Mouse (Mus musculus): ENCODE data around the gene Ak2. TPM values are rescaled to one million over a fixed set of nuclear protein-coding genes. Genes with fewer than 3 reads are reported as not detected.
A peak's percentile ranks its signal among the peaks of the same experiment; 100 is the strongest.

Gene Ak2
- polyA plus RNA-seq, 1 experiment from 2014 or later, result 108 TPM

DNA sequence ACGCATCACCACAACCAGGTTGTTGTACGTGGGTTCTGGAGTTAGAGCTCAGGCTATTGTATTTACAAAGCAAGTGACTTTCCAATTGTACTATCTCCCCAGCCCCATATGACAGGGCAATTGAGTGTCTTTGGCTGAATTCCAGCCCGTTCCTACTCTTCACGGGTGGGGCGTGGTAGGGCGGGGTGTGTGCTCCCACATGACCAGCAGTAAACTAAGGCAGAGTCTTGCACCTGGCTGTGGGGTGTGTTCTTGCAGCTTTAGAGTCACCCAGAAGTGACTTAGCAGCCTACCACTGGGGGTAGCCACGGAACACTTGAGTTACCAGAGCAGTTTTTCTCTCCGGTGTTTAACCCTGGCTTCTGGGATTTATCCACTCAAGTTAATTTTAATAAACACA, 5.5 kb downstream of the Ak2 start:
- no peak overlapping the region for H3K4me3 ChIP-seq (replicated peaks)
- H3K36me3 ChIP-seq, result peaks cover 40% of the 10 kb centered on the region
- no peak overlapping the region for H3K27ac ChIP-seq
- H3K4me1 ChIP-seq (replicated peaks), result peaks cover 17% of the 10 kb centered on the region
- H3K27me3 ChIP-seq, result 0 out of 2 replicates have a peak, but pooled peaks cover under 1% of the 10 kb centered on the region
- H3K9me3 ChIP-seq, result no peaks in the 10 kb centered on the region
- ATAC-seq, result no peak
- H3K4me2 ChIP-seq (replicated peaks), result no peak overlapping the region
- no peak overlapping the region for H3K9ac ChIP-seq (replicated peaks)
- 83% methylated on average over 8 of the region's 8 CpGs for WGBS

DNA sequence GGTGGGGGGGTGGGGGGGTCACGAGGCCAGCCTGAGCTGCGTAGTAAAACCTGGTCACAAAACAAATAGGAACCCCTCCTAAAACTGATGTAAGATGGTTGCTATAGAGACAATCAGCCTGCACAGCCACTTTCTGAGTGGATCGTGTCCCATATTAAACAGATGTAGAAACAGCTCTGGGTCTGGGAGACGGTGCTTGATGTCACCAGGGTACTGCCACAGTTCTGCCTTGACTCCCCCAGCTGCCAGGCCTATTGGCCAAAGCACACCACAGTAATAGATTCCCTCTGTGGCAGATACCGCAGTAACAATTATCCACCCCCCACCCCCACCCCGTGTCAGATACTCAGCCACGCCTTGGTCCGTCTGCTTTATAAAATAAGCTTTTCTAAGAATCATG, 6.6 kb downstream of the Ak2 start:
- Histone ChIP-seq H3K9ac (replicated peaks) (no peak overlapping the region), H3K27ac (no peak overlapping the region), H3K27me3 (no peaks in the 10 kb centered on the region), H3K4me3 (replicated peaks) (no peak overlapping the region), H3K4me2 (replicated peaks) (no peak overlapping the region), H3K36me3 (peaks cover 51% of the 10 kb centered on the region), H3K9me3 (no peaks in the 10 kb centered on the region), H3K4me1 (replicated peaks) (peaks cover 17% of the 10 kb centered on the region)
- WGBS, result 86% methylated on average over 8 of the region's 8 CpGs
- ATAC-seq, result no peak

DNA sequence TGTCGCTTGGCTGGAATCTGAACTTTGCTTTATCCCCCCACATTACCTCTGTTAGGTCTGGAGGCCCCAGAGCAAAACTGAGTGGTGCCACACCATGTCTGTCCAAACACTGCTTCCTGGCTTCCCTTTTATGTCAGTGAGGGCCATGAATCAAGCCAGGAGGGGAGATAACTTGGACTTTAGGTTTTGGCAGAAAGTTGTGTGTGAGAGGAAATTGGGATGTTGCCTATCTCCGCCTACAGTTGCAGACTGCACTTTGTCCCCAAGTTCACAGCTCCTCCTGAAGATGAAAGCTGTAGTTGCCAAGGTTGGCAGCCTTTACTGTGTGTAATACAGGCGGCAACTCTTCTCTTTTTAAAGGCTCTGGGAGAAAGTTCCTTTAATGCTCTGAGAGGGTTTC, 9.0 kb downstream of the Ak2 start:
- WGBS, result 94% methylated on average over 3 of the region's 3 CpGs
- ATAC-seq, result no peak
- no peak overlapping the region for H3K4me3 ChIP-seq (replicated peaks)
- no peaks in the 10 kb centered on the region for H3K27me3 ChIP-seq
- no peak overlapping the region for H3K27ac ChIP-seq
- H3K9ac ChIP-seq (replicated peaks), result no peak overlapping the region
- no peak overlapping the region for H3K4me2 ChIP-seq (replicated peaks)
- H3K36me3 ChIP-seq, result peaks cover 72% of the 10 kb centered on the region
- no peaks in the 10 kb centered on the region for H3K4me1 ChIP-seq (replicated peaks)
- H3K9me3 ChIP-seq, result no peaks in the 10 kb centered on the region

DNA sequence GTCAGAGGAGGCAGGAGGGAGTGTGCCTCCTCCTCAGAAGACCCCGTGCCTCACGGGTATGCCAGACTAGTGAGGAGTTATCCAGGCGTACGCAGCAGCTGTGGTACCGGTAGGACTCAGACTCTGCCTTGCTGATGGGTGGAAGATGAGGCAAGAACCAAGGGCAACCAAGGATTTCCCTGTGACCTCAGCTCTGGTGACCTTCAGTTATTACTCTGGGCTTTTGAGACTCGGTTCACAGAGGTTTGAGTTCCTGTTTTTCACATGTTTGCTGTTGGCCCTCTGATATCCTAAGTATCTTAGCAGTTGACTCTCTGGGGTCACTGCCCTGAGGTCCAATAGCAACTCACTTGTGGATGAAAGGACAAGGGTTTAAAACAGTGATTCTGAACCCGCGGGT, 12.0 kb downstream of the Ak2 start:
- H3K36me3 ChIP-seq, result peaks cover 87% of the 10 kb centered on the region
- 95% methylated on average over 8 of the region's 8 CpGs for WGBS
- H3K9ac ChIP-seq (replicated peaks), result no peak overlapping the region
- H3K9me3 ChIP-seq, result no peaks in the 10 kb centered on the region
- H3K27ac ChIP-seq, result no peak overlapping the region
- no peak overlapping the region for H3K4me2 ChIP-seq (replicated peaks)
- no peak for ATAC-seq
- no peaks in the 10 kb centered on the region for H3K27me3 ChIP-seq
- H3K4me1 ChIP-seq (replicated peaks), result no peaks in the 10 kb centered on the region
- no peak overlapping the region for H3K4me3 ChIP-seq (replicated peaks)

DNA sequence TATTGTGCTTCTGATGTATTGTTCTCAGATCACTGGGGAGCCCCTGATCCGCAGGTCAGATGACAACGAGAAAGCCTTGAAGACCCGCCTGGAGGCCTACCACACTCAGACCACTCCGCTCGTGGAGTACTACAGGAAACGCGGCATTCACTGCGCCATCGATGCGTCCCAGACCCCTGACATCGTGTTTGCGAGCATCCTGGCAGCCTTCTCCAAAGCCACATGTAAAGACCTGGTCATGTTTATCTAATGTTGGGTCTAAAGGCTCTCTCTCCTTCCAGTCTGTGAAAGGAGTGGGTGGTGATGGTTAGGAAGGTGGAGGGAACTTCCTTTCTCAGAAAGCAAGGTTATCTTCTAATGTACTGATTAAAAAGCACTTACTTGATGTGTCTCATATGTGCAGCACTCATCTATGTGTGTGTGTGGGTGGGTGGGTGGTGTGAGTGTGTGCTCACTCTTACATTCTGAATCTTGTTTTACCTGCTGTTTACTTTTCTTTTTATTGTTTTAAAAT, 16.3 kb downstream of the Ak2 start:
- Histone ChIP-seq H3K27me3 (no peaks in the 10 kb centered on the region), H3K4me1 (replicated peaks) (peaks cover 15% of the 10 kb centered on the region; the same call in 1 of the 2 replicates), H3K36me3 (peaks cover 68% of the 10 kb centered on the region), H3K9me3 (no peaks in the 10 kb centered on the region), H3K9ac (replicated peaks) (no peak overlapping the region), H3K4me2 (replicated peaks) (no peak overlapping the region), H3K4me3 (replicated peaks) (no peak overlapping the region), H3K27ac (no peak overlapping the region)
- WGBS, result 74% methylated on average over 12 of the region's 12 CpGs
- ATAC-seq, result no peak

DNA sequence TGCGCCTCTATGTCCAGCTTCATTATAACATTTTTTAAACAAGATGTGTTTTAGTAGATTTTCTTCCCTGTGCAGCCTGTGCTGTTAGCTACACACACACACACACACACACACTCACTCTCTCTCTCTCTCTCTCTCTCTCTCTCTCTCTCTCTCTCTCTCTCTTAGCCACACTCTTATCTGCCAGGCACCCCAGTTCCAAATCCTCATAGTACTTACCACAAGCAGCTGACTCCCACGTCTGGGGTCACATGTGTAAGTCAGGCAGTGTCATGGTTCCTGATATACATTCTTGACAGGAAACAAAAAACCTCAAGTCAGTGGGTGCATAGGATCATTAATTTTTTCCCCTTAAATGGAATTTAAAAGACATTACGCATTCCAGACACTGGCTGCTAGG, 16.9 kb downstream of the Ak2 start:
- no peak overlapping the region for H3K27ac ChIP-seq
- no peak overlapping the region for H3K9ac ChIP-seq (replicated peaks)
- peaks cover 62% of the 10 kb centered on the region for H3K36me3 ChIP-seq
- 93% methylated on average over 3 of the region's 3 CpGs for WGBS
- H3K4me3 ChIP-seq (replicated peaks), result no peak overlapping the region
- no peaks in the 10 kb centered on the region for H3K9me3 ChIP-seq
- no peak for ATAC-seq
- no peak overlapping the region for H3K4me2 ChIP-seq (replicated peaks)
- no peaks in the 10 kb centered on the region for H3K27me3 ChIP-seq
- peaks cover 15% of the 10 kb centered on the region; the same call in 1 of the 2 replicates for H3K4me1 ChIP-seq (replicated peaks)

DNA sequence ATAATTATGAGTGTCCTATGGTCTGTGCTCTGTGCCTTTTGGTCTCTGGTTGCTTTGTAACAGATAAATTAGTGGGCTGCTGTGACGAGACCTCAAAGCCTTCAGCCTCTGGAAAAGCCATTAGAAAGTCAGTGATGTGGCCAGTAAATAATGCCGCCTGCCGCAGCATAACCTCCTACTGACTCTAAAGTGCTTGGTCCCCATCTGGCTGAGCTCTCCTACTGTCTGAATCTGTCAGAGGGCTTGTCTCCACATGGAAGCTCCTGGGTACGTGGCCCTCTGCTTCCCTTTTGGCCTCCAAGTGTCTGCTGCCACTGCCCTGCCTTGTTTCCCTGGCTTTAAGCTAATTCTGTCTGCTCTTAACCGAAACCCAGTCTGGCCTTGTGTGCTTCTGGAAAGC, 17.8 kb downstream of the Ak2 start:
- ATAC-seq, result no peak
- Histone ChIP-seq H3K27ac (no peak overlapping the region), H3K4me2 (replicated peaks) (no peak overlapping the region), H3K36me3 (peaks cover 57% of the 10 kb centered on the region), H3K4me3 (replicated peaks) (no peak overlapping the region), H3K9ac (replicated peaks) (no peak overlapping the region), H3K27me3 (no peaks in the 10 kb centered on the region), H3K4me1 (replicated peaks) (peaks cover 15% of the 10 kb centered on the region; the same call in 1 of the 2 replicates), H3K9me3 (no peaks in the 10 kb centered on the region)
- WGBS, result 75% methylated on average over 5 of the region's 5 CpGs

DNA sequence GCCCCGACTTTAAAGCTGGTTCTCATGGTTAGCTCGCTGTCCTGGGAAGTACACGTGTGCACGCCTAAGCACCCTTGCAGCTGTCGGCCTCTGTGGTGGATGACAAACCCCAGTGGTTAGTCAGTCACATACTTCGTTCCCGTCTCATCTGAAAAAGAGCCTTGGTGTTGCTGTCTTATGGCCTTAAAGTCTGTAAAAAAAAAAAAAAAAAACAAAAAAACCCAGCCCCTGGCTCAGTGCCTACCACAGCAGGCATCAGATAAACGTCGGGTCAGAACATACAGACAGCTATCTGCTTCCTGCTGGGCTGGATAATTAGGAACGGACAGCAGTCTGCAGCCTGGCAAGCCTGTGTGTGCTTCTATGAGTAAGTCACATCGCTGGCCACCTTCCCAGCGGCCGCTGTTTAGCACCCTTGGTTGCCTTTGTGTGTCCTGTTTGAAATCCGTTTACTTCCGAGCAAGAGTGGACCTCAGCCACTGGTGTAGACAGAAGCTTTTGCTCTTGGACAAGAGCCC, 19.9 kb downstream of the Ak2 start:
- 42% methylated on average over 15 of the region's 15 CpGs for WGBS
- Histone ChIP-seq H3K27me3 (no peaks in the 10 kb centered on the region), H3K36me3 (peaks cover 42% of the 10 kb centered on the region), H3K4me3 (replicated peaks) (no peak overlapping the region), H3K9ac (replicated peaks) (no peak overlapping the region), H3K4me1 (replicated peaks) (peaks cover 15% of the 10 kb centered on the region; the same call in 1 of the 2 replicates), H3K27ac (peak overlapping the region; percentile 19; the same call in 1 of the 2 replicates), H3K9me3 (no peaks in the 10 kb centered on the region), H3K4me2 (replicated peaks) (no peak overlapping the region)
- peak; percentile 48; the same call in 1 of the 2 replicates for ATAC-seq

DNA sequence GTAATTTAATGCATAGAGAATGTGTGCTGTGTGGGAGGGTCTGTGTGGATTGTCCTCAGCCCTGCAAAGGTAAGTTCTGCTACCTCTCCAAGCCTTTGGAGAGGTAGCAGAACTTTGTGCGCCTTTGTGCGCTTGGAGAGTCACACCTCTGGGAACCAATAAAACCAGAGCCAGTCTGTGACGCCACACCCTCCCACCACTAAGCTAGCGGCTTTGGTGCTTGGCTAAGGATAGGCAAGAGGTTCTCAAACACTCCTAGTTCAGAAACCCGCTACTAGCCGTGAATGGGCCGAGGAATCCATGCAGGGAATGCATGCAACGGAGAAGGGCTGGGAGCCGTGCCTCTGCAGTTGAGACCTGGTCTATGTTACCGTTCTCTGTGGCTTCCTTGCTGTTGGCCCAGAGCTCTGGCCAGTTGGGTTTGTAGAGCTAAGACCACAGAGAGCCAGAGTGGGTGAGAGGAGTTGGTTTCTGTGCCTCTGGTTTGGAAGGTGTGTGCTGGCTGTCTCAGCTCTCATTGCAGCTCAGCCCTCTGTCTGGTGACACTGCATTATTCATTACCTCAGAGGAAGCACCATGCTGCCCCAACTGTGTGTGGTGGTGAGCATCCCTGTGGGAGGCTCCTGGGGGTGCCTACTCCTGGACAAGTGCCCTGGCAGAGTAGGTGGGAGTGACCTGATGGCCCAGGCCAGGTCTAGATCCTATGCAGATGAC, 21.6 kb downstream of the Ak2 start:
- Histone ChIP-seq H3K27ac (no peak overlapping the region), H3K27me3 (no peaks in the 10 kb centered on the region), H3K36me3 (peaks cover 26% of the 10 kb centered on the region), H3K9me3 (no peaks in the 10 kb centered on the region), H3K4me2 (replicated peaks) (no peak overlapping the region), H3K4me1 (replicated peaks) (peaks cover 15% of the 10 kb centered on the region; the same call in 1 of the 2 replicates), H3K4me3 (replicated peaks) (no peak overlapping the region), H3K9ac (replicated peaks) (no peak overlapping the region)
- WGBS, result 72% methylated on average over 10 of the region's 10 CpGs
- ATAC-seq, result no peak

DNA sequence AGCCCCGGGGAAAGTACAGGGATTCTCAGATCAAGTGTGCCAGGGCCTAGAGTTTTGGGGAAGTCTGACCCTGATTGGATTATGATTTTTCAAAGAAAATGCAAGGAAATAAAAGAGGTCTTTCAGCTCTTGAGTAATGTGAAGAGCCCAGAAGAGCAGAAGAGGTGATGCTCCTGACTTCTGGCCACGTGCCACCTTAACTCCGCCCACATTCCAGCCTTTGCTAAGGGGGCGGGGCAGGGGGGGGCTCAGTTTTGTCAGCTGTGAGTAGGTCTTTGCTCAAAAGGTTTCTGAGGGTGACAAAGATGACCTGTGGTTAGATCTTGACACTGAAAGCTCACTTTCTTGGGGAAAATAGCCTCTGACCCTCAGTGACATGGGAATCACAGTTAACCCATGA, 24.6 kb downstream of the Ak2 start:
- Histone ChIP-seq H3K36me3 (peaks cover 5% of the 10 kb centered on the region; the same call in 1 of the 2 replicates), H3K9me3 (no peaks in the 10 kb centered on the region), H3K4me3 (replicated peaks) (no peak overlapping the region), H3K4me1 (replicated peaks) (peaks cover 24% of the 10 kb centered on the region; the same call in 1 of the 2 replicates), H3K4me2 (replicated peaks) (no peak overlapping the region), H3K27me3 (no peaks in the 10 kb centered on the region), H3K9ac (replicated peaks) (no peak overlapping the region), H3K27ac (no peak overlapping the region)
- no peak for ATAC-seq
- WGBS, result 36% methylated on average over 4 of the region's 4 CpGs

DNA sequence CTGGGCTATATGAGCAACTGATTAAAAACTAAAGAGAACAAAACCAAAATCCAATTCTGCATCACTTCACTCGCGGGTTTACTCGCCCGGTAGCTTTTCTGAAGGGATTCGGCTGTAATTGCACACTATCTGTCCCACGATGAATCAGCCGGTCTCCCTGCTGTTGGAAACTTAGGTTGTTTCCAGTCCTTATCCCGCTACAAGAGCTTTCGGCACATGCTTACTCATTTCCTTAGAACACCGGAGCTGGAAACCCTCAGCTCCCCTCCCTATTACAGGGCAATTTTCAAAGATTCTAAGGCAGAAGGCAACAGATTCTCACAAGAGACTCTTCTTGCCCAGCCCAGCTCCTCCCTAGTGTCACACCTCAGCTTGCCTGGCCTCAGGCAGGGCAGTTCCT, 25.4 kb downstream of the Ak2 start:
- Histone ChIP-seq H3K4me2 (replicated peaks) (no peak overlapping the region), H3K36me3 (no peaks in the 10 kb centered on the region), H3K27me3 (no peaks in the 10 kb centered on the region), H3K4me3 (replicated peaks) (no peak overlapping the region), H3K9ac (replicated peaks) (no peak overlapping the region), H3K4me1 (replicated peaks) (peaks cover 15% of the 10 kb centered on the region; the same call in 1 of the 2 replicates), H3K27ac (no peak overlapping the region), H3K9me3 (no peaks in the 10 kb centered on the region)
- no peak for ATAC-seq
- 91% methylated on average over 10 of the region's 10 CpGs for WGBS

DNA sequence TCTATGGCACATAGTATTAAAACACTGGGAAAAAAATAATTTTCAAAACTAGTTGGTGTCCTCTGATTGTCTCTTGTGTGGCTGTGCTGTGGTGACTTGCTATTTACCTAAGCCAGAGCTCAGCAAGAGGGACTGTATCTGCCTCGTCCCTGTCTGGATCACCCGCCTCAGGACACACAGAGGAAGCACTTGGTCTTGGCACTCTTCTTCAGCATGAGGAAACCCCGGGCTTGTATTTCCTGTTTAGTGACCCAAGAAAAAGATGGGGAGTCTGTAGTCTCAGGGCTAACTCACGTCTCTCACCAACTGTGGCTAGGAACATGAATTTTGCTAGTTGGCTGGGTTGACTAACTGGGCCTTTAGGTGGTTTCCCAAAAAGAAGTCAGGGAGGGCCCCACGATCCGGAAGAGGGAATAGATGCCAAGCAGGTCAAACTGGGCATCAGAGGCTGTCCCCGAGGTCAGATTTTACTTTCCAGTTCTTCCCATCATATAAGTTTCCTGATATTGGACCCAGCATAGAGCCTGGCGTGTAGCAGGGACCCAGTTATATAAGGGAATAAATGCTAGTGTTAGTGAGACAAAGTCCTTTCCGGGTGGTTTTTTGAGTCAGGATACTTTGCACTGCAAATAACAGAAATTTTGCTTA, 27.2 kb downstream of the Ak2 start:
- Histone ChIP-seq H3K36me3 (no peaks in the 10 kb centered on the region), H3K9ac (replicated peaks) (no peak overlapping the region), H3K4me3 (replicated peaks) (no peak overlapping the region), H3K27ac (no peak overlapping the region), H3K4me2 (replicated peaks) (no peak overlapping the region), H3K4me1 (replicated peaks) (peaks cover 11% of the 10 kb centered on the region; the same call in 1 of the 2 replicates), H3K9me3 (no peaks in the 10 kb centered on the region), H3K27me3 (no peaks in the 10 kb centered on the region)
- 88% methylated on average over 9 of the region's 9 CpGs for WGBS
- no peak for ATAC-seq
